Mouse (Mus musculus) ovary, postnatal 10 days (tissue): ENCODE results near the gene Olfr1037.
"Not testable (repeated sequence)": the region's sequence is repeated elsewhere in the genome, so short reads cannot be mapped to it uniquely, and the experiment has no call there.

Experiments
- DNase-seq: peaks from one replicate; pipeline ENCODE4 v3.0.0; 2022; ENCODE audit warnings: low spot score

The Olfr1037 gene

DNA sequence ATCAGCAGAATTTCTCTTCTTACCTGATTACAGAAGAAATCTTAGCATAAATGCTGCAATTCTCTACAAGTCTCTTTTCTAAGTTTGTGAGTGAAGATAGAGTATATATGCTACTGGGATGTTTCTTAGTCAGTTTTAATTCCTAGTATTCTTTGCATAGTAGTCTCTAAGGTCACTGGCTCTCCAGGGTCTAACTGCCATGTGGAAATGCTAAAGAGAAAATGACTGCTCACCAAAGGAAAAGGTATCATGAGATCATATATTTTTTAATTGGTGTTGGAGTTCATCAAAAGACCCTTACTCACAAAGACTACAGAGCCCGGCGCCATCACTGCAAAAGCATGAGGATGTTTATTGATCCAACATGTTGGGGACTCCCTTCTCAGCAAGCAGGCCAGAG is at the start of gene Olfr1037:
Gene Olfr1037 (minus strand): TSS at position 101 of the 400 bp plus-strand sequence.
- DNase-seq: no peak

DNA sequence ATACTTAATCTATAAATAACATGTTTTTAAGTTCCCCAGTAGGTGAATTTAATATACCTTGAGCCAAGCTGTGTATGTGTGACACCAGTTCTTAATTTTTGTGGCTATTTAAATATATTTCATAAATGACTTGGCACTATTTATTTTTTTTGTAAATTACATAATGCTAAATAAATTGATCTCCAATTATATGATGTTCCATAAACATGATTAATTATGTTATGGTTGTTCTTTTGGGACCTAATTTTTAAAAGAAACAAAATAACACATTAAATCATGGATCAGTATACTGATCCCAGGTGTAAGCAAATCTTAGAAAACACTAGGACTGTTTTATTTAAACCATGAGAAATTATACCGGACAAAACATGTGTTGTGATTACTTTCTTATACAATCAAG is 48.6 kb upstream of the Olfr1037 start, which contains the start of gene Olfr1039:
Gene Olfr1039 (minus strand): TSS at position 101 of the 400 bp plus-strand sequence.
- DNase-seq: no peak

DNA sequence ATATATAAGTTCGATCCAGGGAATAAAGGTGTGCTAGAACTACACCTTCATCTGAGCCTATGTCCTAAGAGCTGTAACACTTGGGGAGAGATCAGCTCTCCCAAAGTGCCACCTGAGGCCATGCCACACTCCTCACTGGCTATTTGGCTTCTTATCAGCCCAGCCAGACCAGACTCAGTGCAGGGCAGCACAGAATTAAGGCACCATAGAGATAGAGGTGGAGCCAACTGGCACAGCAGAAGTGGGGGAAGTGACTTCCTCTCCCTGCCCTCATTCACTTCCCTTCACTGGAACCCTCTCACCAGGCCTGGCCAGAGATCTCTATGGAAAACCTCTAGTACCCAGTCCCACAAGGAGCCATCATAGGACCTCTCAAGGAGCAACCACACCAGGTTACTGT is 6.7 kb downstream of the Olfr1037 start:
- DNase-seq: not testable (repeated sequence)

DNA sequence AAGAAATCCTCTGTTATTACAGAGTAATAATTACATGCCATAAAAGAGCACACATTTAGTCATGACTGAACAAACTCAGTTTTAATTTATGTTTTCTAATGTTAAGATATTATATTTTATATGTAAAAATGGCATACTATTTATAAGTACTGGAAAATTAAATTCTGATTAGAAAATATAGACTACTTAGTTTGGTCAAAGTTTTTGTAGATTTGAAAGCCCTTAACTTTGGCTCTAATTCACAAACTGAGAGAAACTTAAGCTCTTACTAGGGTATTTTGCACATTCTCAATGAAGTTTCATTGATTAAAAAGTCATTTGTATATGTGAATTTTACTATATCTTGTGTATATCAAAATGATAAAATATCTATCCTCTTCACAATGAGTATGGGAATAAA is 13.5 kb downstream of the Olfr1037 start, which contains the start of gene Olfr1036:
Gene Olfr1036 (plus strand): TSS at position 301 of the 400 bp plus-strand sequence.
- not testable (repeated sequence) for DNase-seq

DNA sequence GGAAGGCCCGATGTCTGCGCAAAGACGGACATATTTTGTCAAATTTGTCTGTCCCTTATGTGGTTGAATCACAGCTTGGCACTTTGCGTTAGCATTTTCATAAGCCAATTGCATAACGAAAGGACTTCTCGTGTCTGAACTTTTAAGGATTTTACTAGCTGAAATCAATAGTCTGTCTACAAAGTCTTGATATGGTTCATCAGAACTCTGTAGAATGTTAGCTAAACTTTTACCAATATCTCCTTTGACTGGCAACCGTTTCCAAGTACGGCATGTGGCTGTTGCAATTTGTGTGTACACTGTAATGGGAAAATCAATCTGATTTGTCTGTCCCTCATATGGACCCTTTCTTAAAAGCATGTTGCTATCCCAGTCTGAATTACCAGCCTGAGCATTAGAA is 17.0 kb downstream of the Olfr1037 start:
- no peak for DNase-seq

DNA sequence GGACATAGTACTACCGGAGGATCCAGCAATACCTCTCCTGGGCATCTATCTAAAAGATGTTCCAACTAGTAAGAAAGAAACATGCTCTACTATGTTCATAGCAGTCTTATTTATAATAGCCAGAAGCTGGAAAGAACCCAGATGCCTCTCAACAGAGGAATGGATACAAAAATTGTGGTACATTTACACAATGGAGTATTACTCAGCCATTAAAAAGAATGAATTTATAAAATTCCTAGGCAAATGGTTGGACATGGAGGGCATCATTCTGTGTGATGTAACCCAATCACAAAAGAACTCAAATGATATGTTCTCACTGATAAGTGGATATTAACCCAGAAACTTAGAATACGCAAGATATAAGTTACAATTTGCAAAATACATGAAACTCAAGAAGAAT is 23.4 kb downstream of the Olfr1037 start:
- not testable (repeated sequence) for DNase-seq

DNA sequence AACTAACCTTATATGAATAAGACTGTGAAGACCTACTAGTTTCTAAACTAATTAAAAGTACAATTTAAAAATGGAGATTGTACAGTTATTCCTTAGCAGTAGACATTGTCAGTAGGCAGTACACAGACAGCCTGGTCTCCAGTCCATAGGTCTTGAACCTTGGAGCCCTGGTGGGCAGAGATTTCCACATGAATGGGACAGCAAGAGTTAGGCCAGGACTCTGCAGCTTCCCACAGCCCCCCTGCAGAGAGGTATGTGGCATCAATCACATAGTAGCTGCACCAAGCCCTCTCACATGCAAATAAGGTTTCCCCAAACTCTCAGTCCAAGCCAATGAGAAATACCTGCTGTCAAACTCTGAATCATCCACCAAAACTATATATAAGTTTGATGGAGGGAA is 36.4 kb downstream of the Olfr1037 start:
- DNase-seq: not testable (repeated sequence)

DNA sequence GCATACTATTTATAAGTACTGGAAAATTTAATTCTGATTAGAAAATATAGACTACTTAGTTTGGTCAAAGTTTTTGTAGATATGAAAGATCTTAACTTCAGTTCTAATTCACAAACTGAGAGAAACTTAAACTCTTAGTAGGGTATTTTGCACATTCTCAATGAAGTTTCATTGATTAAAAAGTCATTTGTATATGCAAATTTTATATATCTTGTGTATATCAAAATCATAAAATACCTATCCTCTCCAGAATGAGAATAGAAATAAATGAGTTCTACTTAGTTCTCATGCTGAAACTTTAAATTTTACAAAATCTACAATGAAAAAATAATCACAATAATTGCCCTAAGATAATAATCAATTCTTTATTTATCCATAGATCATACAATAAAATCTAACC is 41.6 kb downstream of the Olfr1037 start, which contains the start of gene Olfr1034:
Gene Olfr1034 (plus strand): TSS at position 301 of the 400 bp plus-strand sequence.
- DNase-seq: no peak
